Mouse (Mus musculus) yolk sac, embryonic 10.5 days (tissue): Measurements from ENCODE around the gene Trpm4.
"Not testable (repeated sequence)": the region's sequence is repeated elsewhere in the genome, so short reads cannot be mapped to it uniquely, and the experiment has no call there.

Experiments
- DNase-seq: peaks from one replicate; pipeline ENCODE4 v3.0.0-alpha.2; 2017; ENCODE audit warnings: low spot score

Trpm4 gene

DNA sequence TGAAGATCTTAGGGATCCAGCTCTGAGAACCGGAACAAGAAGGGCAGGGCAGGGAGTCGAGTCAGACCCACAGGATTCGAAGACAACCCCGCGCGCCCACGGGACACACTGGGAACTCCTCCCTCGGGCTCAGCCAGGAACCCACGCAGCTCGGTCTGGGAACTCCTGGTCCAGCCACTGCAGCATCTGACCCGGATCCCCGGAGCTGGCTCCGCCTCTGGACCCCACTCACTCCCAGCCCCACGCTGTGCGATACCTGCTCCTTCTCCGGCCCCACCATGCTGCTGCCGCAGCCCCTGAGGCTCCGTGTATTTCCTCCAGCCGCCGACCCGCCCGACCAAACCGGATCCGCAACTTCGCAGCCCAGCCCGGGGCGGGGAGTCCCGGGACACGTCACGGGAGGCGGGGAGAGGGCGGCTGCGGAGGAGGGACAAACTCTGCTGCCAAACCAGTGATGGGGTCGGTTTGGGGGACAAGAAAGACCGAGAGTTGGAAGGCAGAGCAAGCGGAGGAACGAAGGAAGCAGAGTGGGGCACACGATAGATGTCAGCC lies at the start of gene Trpm4:
Gene Trpm4 (minus strand): TSS at position 350 of the 552 bp plus-strand sequence.
- DNase-seq: peak; percentile 74

DNA sequence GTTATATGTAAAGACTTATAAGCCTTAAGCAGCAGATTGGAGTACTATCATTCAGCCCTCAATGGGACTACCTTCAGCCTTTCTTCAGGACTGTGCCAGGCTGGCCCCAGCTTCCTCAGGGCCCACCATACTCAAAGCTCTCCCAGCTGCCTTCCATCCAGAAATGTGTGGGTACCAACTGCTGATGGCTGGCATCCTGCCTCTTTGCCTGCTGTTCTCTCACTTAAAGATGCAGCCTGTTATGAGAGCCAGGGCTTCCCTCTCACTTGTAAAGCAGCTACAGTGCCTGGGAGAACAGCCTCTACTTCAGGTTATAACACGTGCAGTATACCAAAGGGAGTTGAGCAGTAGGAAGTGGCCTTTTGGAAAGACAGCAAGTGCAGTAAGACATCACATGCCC lies 42.5 kb upstream of the Trpm4 start:
- no peak for DNase-seq

DNA sequence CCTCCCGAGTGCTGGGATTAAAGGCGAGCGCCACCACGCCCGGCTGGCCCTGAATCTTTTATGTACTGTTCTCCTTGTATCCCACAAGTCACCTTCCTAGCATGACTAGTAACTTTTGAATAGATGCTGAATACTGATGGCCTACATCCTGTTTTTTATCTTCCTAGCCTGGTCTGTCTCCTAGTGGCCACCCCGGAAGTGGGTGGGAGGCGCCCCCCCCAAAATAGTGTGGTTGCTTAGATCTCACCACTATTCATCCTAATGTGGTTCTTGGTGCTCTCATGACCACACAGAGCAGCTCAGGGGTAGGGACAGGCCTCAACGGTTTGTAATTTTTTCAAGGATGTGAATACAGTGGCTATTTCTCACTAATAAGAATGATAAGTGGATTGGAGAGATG lies 41.0 kb upstream of the Trpm4 start:
- no peak for DNase-seq

GRCm38 (mm10) chr7:45372371-45372770 lies 38.8 kb upstream of the Trpm4 start:
- no peak for DNase-seq

DNA sequence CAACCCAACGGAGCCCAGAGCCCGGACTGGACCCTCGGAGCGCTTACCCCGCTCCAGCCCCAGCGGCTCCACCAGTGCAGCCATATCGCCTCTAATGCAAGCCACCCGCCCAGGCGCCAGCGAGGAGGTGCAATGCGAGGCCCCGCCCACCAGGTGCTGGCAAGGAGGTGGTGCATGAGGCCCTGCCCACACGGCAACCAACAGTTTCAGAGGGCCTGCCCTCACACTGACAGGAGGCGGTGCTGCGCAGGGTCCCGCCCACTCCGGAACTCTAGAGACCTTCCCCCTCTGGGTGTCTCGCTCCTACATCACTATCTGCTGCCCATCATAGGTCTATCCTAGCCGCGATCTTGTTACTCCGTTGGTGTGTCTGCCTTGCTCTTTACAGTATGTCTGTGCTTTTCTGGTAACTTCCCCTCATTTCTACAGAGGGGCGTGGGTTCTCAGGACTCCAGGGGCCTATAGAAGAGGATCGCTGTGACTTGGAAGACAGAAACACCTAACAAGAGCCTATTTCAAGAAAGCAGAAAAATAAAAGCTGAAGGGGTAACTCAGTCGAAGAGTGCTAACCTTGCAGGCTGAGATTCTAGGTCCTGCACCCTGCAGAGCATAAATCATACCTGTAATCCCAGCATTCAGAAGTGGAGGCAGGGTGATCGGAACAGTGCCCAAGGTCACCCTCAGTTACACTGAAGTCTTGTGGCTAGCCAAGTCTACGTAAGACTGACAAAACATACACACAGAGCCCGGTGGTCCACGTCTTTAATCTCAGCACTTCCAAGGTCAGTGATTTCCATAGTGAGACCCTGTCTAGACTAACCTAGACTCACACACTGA lies 37.1 kb upstream of the Trpm4 start, which contains the start of gene Lin7b:
Gene Lin7b (minus strand): TSS at position 109 of the 837 bp plus-strand sequence.
- DNase-seq: peak; percentile 95

- no peak for DNase-seq
Measured at GRCm38 (mm10) chr7:45369836-45370474, 36.4 kb upstream of the Trpm4 start.

- no peak for DNase-seq
Measured at GRCm38 (mm10) chr7:45369022-45369745, 35.6 kb upstream of the Trpm4 start.

- no peak for DNase-seq
Measured at GRCm38 (mm10) chr7:45368178-45368577, 34.6 kb upstream of the Trpm4 start.

- peak; percentile 97 for DNase-seq
Measured at GRCm38 (mm10) chr7:45367020-45367880, 33.7 kb upstream of the Trpm4 start.

GRCm38 (mm10) chr7:45366652-45367019 lies 33.1 kb upstream of the Trpm4 start, which contains the start of gene Ppfia3:
Ppfia3 (minus strand) TSS chr7:45367019.
- no peak for DNase-seq

- DNase-seq: peak; percentile 51
Measured at GRCm38 (mm10) chr7:45365742-45366651, 32.4 kb upstream of the Trpm4 start.

- DNase-seq: no peak
Measured at GRCm38 (mm10) chr7:45363983-45364382, 30.4 kb upstream of the Trpm4 start.

DNA sequence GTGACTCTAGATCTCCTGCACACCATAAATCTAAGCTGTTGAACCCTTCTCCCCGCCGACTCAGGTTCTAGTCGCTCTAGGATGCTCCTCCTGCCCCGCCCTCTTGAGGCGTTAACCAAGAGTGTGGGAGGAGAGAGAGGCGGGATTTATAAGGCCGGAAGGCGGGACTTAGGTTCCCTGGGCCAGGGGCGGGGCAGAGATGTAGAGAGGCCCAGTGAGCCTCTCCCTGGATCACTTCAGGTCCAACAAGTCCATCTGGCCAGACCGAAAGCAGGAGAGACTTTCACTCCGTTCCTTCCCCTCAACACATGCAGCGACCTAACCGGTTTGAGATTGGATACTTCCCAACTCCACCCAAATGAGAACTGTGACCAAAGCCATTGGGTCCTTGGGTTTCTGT lies 29.2 kb upstream of the Trpm4 start:
- DNase-seq: no peak

DNA sequence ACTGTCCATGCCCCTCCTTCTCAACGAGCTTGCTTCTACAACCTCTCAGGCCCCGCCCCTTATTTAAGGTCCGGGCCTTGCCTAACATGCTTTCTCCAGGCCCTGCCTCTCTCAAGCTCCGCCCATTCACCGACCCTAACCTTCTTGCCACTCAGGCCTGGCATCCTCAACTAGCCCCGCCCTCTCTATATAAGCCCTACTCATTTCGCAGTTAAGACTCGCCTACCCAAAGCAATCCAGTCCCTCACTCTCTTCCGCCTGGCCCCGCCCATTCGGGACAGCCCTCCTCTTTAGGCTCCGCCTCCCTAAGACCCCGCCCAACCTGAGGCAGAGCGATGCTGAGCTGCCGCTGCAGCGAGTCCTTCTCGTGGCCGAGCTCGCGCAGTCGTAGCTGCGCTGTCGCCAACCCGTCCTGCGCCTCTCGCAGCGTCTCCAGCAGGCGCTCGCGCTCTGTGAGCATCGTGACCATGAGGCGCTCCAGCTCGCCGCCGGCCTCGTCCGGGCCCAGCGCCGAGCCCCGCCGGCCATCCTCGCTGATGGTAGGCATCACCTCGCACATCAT lies 27.7 kb upstream of the Trpm4 start:
- peak; percentile 79 for DNase-seq

GRCm38 (mm10) chr7:45360404-45361125 lies 27.0 kb upstream of the Trpm4 start:
- DNase-seq: no peak

DNA sequence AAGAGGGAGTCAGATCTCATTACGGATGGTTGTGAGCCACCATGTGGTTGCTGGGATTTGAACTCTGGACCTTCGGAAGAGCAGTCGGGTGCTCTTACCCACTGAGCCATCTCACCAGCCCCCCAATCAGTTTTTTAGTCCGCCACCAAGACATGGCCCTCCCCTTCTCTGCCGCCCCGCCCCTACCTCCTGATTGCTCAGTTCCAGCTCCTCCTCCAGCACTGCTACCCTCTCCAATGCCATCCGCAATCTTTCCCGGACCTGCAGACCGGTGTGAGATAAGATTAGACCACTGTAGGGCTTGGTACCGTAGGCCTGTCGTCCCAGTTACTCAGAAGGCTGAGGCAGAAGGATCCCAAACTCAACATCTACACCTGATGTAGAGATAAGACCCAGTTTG lies 25.5 kb upstream of the Trpm4 start:
- DNase-seq: not testable (repeated sequence)

DNA sequence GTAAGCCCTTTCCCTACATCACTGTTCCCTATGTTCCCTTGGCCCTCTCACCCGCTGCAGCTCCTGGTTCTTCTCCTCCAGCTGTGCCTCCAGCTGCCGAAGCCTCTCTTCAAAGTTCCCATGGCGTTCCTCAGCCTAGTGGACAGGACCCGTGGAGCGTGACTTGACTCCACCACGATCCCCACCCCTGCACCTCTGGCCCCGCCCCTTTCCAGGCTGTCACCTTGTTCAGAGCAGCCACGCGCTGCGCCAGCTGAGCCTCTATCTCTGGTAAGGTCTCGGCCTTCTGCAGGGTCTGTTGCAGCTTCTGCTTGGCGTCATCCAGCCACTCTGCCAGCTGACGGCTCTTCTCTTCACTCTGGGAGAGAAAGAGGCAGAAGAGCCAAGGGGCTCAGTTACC lies 22.5 kb upstream of the Trpm4 start:
- DNase-seq: no peak

GRCm38 (mm10) chr7:45355318-45356020 lies 21.9 kb upstream of the Trpm4 start:
- no peak for DNase-seq

- no peak for DNase-seq
Measured at GRCm38 (mm10) chr7:45353041-45353440, 19.5 kb upstream of the Trpm4 start.
